Mouse (Mus musculus) bone marrow, adult 2 months (tissue): Measurements from ENCODE around the gene Sdccag8.

Source experiments
- CTCF ChIP-seq: fragments of 200-500 bp; IDR thresholded peaks from 2 replicates; pipeline ENCODE4 v1.5.1; 2011; ENCODE audit warnings: low read length, control low read depth; ENCODE audit not compliant: control insufficient read depth, insufficient read depth
- POLR2A ChIP-seq: fragments of 200-500 bp; IDR thresholded peaks from 2 replicates; pipeline ENCODE4 v1.6.1; 2011; ENCODE audit warnings: low read depth, mild to moderate bottlenecking, control low read depth, low read length, borderline replicate concordance; ENCODE audit not compliant: control insufficient read depth

GRCm38 (mm10) chr1:176874155-176874554, 59.7 kb downstream of the Sdccag8 start:
- TF ChIP-seq CTCF, result no peak
- no peak for TF ChIP-seq POLR2A
